ENCODE assay signal across 24 mouse cellular contexts in the genomic region with DNA sequence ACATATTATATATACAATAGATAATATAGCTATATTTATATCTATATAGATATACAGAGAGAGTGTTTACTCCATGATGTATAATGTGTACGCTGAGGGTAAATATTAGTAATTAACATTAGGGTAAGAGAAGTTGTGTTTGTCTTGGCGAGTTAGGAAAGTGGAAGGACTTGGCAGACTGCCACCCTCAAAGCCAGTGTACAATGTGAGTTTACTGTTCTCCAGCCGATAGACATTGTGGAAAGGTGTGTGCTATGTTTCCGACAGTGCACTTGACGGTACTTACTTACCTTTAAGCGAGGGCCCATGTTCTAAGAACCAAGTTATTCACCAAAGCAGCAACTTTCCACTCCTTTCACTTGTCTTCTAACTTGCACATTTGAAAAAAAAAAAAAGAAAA. TPM values are rescaled to one million over a fixed set of nuclear protein-coding genes. Genes with fewer than 3 reads are reported as not detected.
DNase-seq lines count a peak whose midpoint lies in the region; ATAC-seq and TF ChIP-seq lines count a peak whose summit lies in the region.
"Had no signal": no experiment of that assay in that cellular context is flagged by ENCODE, and none has a peak within 500 bp of the region (broad histone marks: within the 10 kb centered on the region; RNA-seq: fewer than 3 reads in every experiment).

No protein-coding gene starts in this region.

- H3K4me2 ChIP-seq in heart, embryonic 15.5 days = no peak overlapping the region
- no peak overlapping the region for H3K4me2 ChIP-seq in heart, embryonic 11.5 days
- H3K4me2 ChIP-seq in liver, embryonic 16.5 days (ENCODE audit: low read depth, low read length) = no peak overlapping the region
- no peak overlapping the region for H3K4me2 ChIP-seq in liver, embryonic 12.5 days
- H3K4me2 ChIP-seq in lung, postnatal 0 days (replicated peaks; ENCODE audit: low read depth, low read length) = no peak overlapping the region
- no peak overlapping the region for H3K4me2 ChIP-seq in stomach, embryonic 15.5 days
- H3K4me2 ChIP-seq: hindbrain, embryonic 15.5 days; midbrain, embryonic 15.5 days; neural tube, embryonic 13.5 days had no signal

- ATAC-seq in heart, embryonic 15.5 days (replicated peaks; ENCODE audit: insufficient number of reproducible peaks, insufficient read depth, low FRiP score, low read depth) = no peak
- ATAC-seq in heart, embryonic 11.5 days (replicated peaks; ENCODE audit: insufficient number of reproducible peaks, low FRiP score, low TSS enrichment) = no peak
- ATAC-seq in liver, embryonic 16.5 days (ENCODE audit: low read depth) = peak; percentile 24; the same call in 1 of the 2 replicates
- no peak for ATAC-seq in liver, embryonic 12.5 days
- ATAC-seq in lung, postnatal 0 days = peak; percentile 33; the same call in 1 of the 2 replicates
- ATAC-seq in stomach, embryonic 15.5 days (ENCODE audit: insufficient read depth, low FRiP score, low read depth) = peak; percentile 35; the same call in 1 of the 2 replicates
- ATAC-seq in erythroid progenitor cell, adult 5-6 weeks (replicated peaks; ENCODE audit: low FRiP score, poor library complexity, severe bottlenecking) = no peak
- ATAC-seq in megakaryocyte progenitor cell, adult 5-6 weeks (replicated peaks; ENCODE audit: poor library complexity) = no peak
- ATAC-seq: CD4-positive, CD25-positive, alpha-beta regulatory T cell, adult 4 months; forebrain, embryonic 16.5 days; midbrain, embryonic 15.5 days had no signal

- H3K4me1 ChIP-seq in heart, embryonic 15.5 days (replicated peaks) = peaks cover 33% of the 10 kb centered on the region
- peaks cover 3% of the 10 kb centered on the region; the same call in 1 of the 2 replicates for H3K4me1 ChIP-seq in heart, embryonic 11.5 days (ENCODE audit: control insufficient read depth, insufficient read depth, low read length)
- H3K4me1 ChIP-seq in liver, embryonic 16.5 days (ENCODE audit: control insufficient read depth, low read depth, low read length) = no peaks in the 10 kb centered on the region; the same call in 1 of the 2 replicates
- H3K4me1 ChIP-seq in liver, embryonic 12.5 days = peaks cover 1% of the 10 kb centered on the region
- H3K4me1 ChIP-seq in lung, postnatal 0 days (ENCODE audit: insufficient read depth, low read depth, low read length) = peaks cover 12% of the 10 kb centered on the region; the same call in 1 of the 2 replicates
- no peaks in the 10 kb centered on the region for H3K4me1 ChIP-seq in stomach, embryonic 15.5 days
- H3K4me1 ChIP-seq: embryonic facial prominence, embryonic 10.5 days; forebrain, embryonic 10.5 days; hindbrain, embryonic 15.5 days; midbrain, embryonic 15.5 days; neural tube, embryonic 13.5 days had no signal

- H3K9me3 ChIP-seq in heart, embryonic 15.5 days (replicated peaks) = no peaks in the 10 kb centered on the region
- no peaks in the 10 kb centered on the region for H3K9me3 ChIP-seq in heart, embryonic 11.5 days (replicated peaks; ENCODE audit: control insufficient read depth, low read length)
- H3K9me3 ChIP-seq in liver, embryonic 16.5 days (replicated peaks; ENCODE audit: control insufficient read depth, low read length) = no peaks in the 10 kb centered on the region
- H3K9me3 ChIP-seq in liver, embryonic 12.5 days (replicated peaks) = no peaks in the 10 kb centered on the region
- H3K9me3 ChIP-seq in lung, postnatal 0 days (ENCODE audit: low read length) = no peaks in the 10 kb centered on the region
- no peaks in the 10 kb centered on the region for H3K9me3 ChIP-seq in stomach, embryonic 15.5 days
- H3K9me3 ChIP-seq: embryonic facial prominence, embryonic 10.5 days; forebrain, embryonic 10.5 days; hindbrain, embryonic 15.5 days; midbrain, embryonic 15.5 days; neural tube, embryonic 13.5 days had no signal

- TF ChIP-seq CTCF in lung, postnatal 0 days (IDR thresholded peaks at IDR 0.05) = no peak

- peak; percentile 67 for DNase-seq in lung, postnatal 0 days (ENCODE audit: low spot score)
- DNase-seq: cerebellum, adult 11 months; cerebellum, postnatal 10 days; gastrocnemius, postnatal 36 days; kidney, adult 2 months; layer of hippocampus, adult 9-11 months; thymus, adult 2 months; thymus, postnatal 4 days had no signal

- TF ChIP-seq EP300 in lung, postnatal 0 days (IDR thresholded peaks at IDR 0.05) = no peak

- no peak overlapping the region for H3K4me3 ChIP-seq in heart, embryonic 15.5 days
- no peak overlapping the region for H3K4me3 ChIP-seq in heart, embryonic 11.5 days (ENCODE audit: low read depth, low read length)
- no peak overlapping the region for H3K4me3 ChIP-seq in liver, embryonic 16.5 days (ENCODE audit: low read depth, low read length)
- H3K4me3 ChIP-seq in liver, embryonic 12.5 days = no peak overlapping the region
- H3K4me3 ChIP-seq in lung, postnatal 0 days (ENCODE audit: low read depth, low read length) = no peak overlapping the region
- no peak overlapping the region for H3K4me3 ChIP-seq in stomach, embryonic 15.5 days (replicated peaks)
- H3K4me3 ChIP-seq: embryonic facial prominence, embryonic 10.5 days; forebrain, embryonic 10.5 days; hindbrain, embryonic 15.5 days; midbrain, embryonic 15.5 days; neural tube, embryonic 13.5 days had no signal

- 51% methylated on average over 6 of the region's 6 CpGs for WGBS in heart, embryonic 15.5 days
- 90% methylated on average over 6 of the region's 6 CpGs for WGBS in heart, embryonic 11.5 days (ENCODE audit: insufficient replicate concordance)
- 84% methylated on average over 6 of the region's 6 CpGs for WGBS in liver, embryonic 16.5 days (ENCODE audit: insufficient replicate concordance)
- WGBS in liver, embryonic 12.5 days (ENCODE audit: insufficient replicate concordance) = 81% methylated on average over 6 of the region's 6 CpGs
- WGBS in lung, postnatal 0 days = 42% methylated on average over 6 of the region's 6 CpGs
- 70% methylated on average over 6 of the region's 6 CpGs for WGBS in stomach, embryonic 15.5 days

- H3K36me3 ChIP-seq in heart, embryonic 15.5 days = peaks cover 20% of the 10 kb centered on the region; the same call in 1 of the 2 replicates
- peaks cover 4% of the 10 kb centered on the region; the same call in 1 of the 2 replicates for H3K36me3 ChIP-seq in heart, embryonic 11.5 days (ENCODE audit: control insufficient read depth, insufficient read depth, low read length)
- H3K36me3 ChIP-seq in liver, embryonic 16.5 days (ENCODE audit: control insufficient read depth, insufficient read depth) = peaks cover 23% of the 10 kb centered on the region
- peaks cover 69% of the 10 kb centered on the region for H3K36me3 ChIP-seq in liver, embryonic 12.5 days
- no peaks in the 10 kb centered on the region for H3K36me3 ChIP-seq in lung, postnatal 0 days (ENCODE audit: insufficient read depth, low read length)
- 0 out of 2 replicates have a peak, but pooled peaks cover 6% of the 10 kb centered on the region for H3K36me3 ChIP-seq in stomach, embryonic 15.5 days

- H3K9ac ChIP-seq in heart, embryonic 15.5 days = no peak overlapping the region
- no peak overlapping the region for H3K9ac ChIP-seq in heart, embryonic 11.5 days (ENCODE audit: low read depth, low read length)
- H3K9ac ChIP-seq in liver, embryonic 16.5 days (ENCODE audit: low read depth, low read length) = no peak overlapping the region
- H3K9ac ChIP-seq in liver, embryonic 12.5 days = no peak overlapping the region
- H3K9ac ChIP-seq in lung, postnatal 0 days (replicated peaks; ENCODE audit: low read depth) = no peak overlapping the region
- no peak overlapping the region for H3K9ac ChIP-seq in stomach, embryonic 15.5 days
- H3K9ac ChIP-seq: hindbrain, embryonic 15.5 days; liver, embryonic 14.5 days; midbrain, embryonic 15.5 days; neural tube, embryonic 13.5 days had no signal

- no peaks in the 10 kb centered on the region for H3K27me3 ChIP-seq in heart, embryonic 15.5 days
- H3K27me3 ChIP-seq in heart, embryonic 11.5 days (ENCODE audit: control insufficient read depth, insufficient read depth, low read length) = no peaks in the 10 kb centered on the region
- H3K27me3 ChIP-seq in liver, embryonic 16.5 days (ENCODE audit: control insufficient read depth, insufficient read depth, low read depth, low read length) = no peaks in the 10 kb centered on the region
- H3K27me3 ChIP-seq in liver, embryonic 12.5 days (replicated peaks) = no peaks in the 10 kb centered on the region
- H3K27me3 ChIP-seq in lung, postnatal 0 days (replicated peaks; ENCODE audit: insufficient read depth, low read length) = no peaks in the 10 kb centered on the region
- no peaks in the 10 kb centered on the region for H3K27me3 ChIP-seq in stomach, embryonic 15.5 days (replicated peaks)
- H3K27me3 ChIP-seq: hindbrain, embryonic 15.5 days; midbrain, embryonic 15.5 days; neural tube, embryonic 13.5 days had no signal

- peak overlapping the region; percentile 11 for H3K27ac ChIP-seq in heart, embryonic 15.5 days
- no peak overlapping the region for H3K27ac ChIP-seq in heart, embryonic 11.5 days (ENCODE audit: low read depth, low read length)
- no peak overlapping the region for H3K27ac ChIP-seq in liver, embryonic 16.5 days (ENCODE audit: low read length)
- H3K27ac ChIP-seq in liver, embryonic 12.5 days = no peak overlapping the region
- no peak overlapping the region for H3K27ac ChIP-seq in lung, postnatal 0 days (ENCODE audit: low read length)
- H3K27ac ChIP-seq in stomach, embryonic 15.5 days = no peak overlapping the region
- H3K27ac ChIP-seq: embryonic facial prominence, embryonic 10.5 days; forebrain, embryonic 10.5 days; hindbrain, embryonic 15.5 days; kidney, postnatal 0 days; liver, embryonic 14.5 days; midbrain, embryonic 15.5 days; neural tube, embryonic 13.5 days had no signal

RNA-seq across cellular contexts. Expression of gene Fcf1, which starts 19.9 kb away (rescaled TPM):
- 87.0 and 88.0 TPM in 2 replicates for polyA plus RNA-seq in heart, embryonic 15.5 days (2015; fragmentation: Nextera tagmentation; extraction: Ambion mirVana)
- polyA plus RNA-seq in heart, embryonic 11.5 days (2014; fragmentation: Nextera tagmentation; extraction: Ambion mirVana) = 92.3 and 102 TPM in 2 replicates
- polyA plus RNA-seq in liver, embryonic 16.5 days (2015; fragmentation: Nextera tagmentation; extraction: Ambion mirVana) = 71.0 and 75.4 TPM in 2 replicates
- polyA plus RNA-seq in liver, embryonic 12.5 days (2016; fragmentation: Nextera tagmentation; extraction: Ambion mirVana) = 136 and 138 TPM in 2 replicates
- polyA plus RNA-seq in lung, postnatal 0 days (2015; fragmentation: Nextera tagmentation; extraction: Ambion mirVana) = 97.1 and 114 TPM in 2 replicates
- 132 and 140 TPM in 2 replicates for polyA plus RNA-seq in stomach, embryonic 15.5 days (2015; fragmentation: Nextera tagmentation; extraction: Ambion mirVana)
- total RNA-seq in erythroid progenitor cell, adult 5-6 weeks (2015; ENCODE audit: low replicate concordance) = 59.5 and 73.8 TPM in 2 replicates
- 21.8 and 66.6 TPM in 2 replicates for total RNA-seq in erythroid progenitor cell, adult 5-6 weeks (2017; ENCODE audit: low replicate concordance)
- total RNA-seq in megakaryocyte progenitor cell, adult 5-6 weeks (2015) = 151 and 155 TPM in 2 replicates
- total RNA-seq in megakaryocyte progenitor cell, adult 5-6 weeks (2017) = 121 and 125 TPM in 2 replicates

RNA-seq across cellular contexts. Expression of gene Arel1, which starts 19.9 kb away (rescaled TPM):
- 10.4 and 12.7 TPM in 2 replicates for polyA plus RNA-seq in heart, embryonic 15.5 days (2015; fragmentation: Nextera tagmentation; extraction: Ambion mirVana)
- polyA plus RNA-seq in heart, embryonic 11.5 days (2014; fragmentation: Nextera tagmentation; extraction: Ambion mirVana) = 13.1 and 16.1 TPM in 2 replicates
- 15.1 and 16.5 TPM in 2 replicates for polyA plus RNA-seq in liver, embryonic 16.5 days (2015; fragmentation: Nextera tagmentation; extraction: Ambion mirVana)
- polyA plus RNA-seq in liver, embryonic 12.5 days (2016; fragmentation: Nextera tagmentation; extraction: Ambion mirVana) = 19.1 and 20.2 TPM in 2 replicates
- 7.3 and 7.8 TPM in 2 replicates for polyA plus RNA-seq in lung, postnatal 0 days (2015; fragmentation: Nextera tagmentation; extraction: Ambion mirVana)
- 10.8 and 11.8 TPM in 2 replicates for polyA plus RNA-seq in stomach, embryonic 15.5 days (2015; fragmentation: Nextera tagmentation; extraction: Ambion mirVana)
- 61.2 and 62.3 TPM in 2 replicates for total RNA-seq in erythroid progenitor cell, adult 5-6 weeks (2015; ENCODE audit: low replicate concordance)
- 58.8 and 73.4 TPM in 2 replicates for total RNA-seq in erythroid progenitor cell, adult 5-6 weeks (2017; ENCODE audit: low replicate concordance)
- total RNA-seq in megakaryocyte progenitor cell, adult 5-6 weeks (2015) = 28.0 and 30.5 TPM in 2 replicates
- 39.7 and 43.2 TPM in 2 replicates for total RNA-seq in megakaryocyte progenitor cell, adult 5-6 weeks (2017)

RNA-seq across cellular contexts. Expression of gene Ylpm1, which starts 45.4 kb away (rescaled TPM):
- polyA plus RNA-seq in heart, embryonic 15.5 days (2015; fragmentation: Nextera tagmentation; extraction: Ambion mirVana) = 16.3 and 18.3 TPM in 2 replicates
- polyA plus RNA-seq in heart, embryonic 11.5 days (2014; fragmentation: Nextera tagmentation; extraction: Ambion mirVana) = 28.5 and 30.4 TPM in 2 replicates
- polyA plus RNA-seq in liver, embryonic 16.5 days (2015; fragmentation: Nextera tagmentation; extraction: Ambion mirVana) = 5.8 and 6.5 TPM in 2 replicates
- polyA plus RNA-seq in liver, embryonic 12.5 days (2016; fragmentation: Nextera tagmentation; extraction: Ambion mirVana) = 12.4 and 13.7 TPM in 2 replicates
- polyA plus RNA-seq in lung, postnatal 0 days (2015; fragmentation: Nextera tagmentation; extraction: Ambion mirVana) = 12.3 and 15.8 TPM in 2 replicates
- polyA plus RNA-seq in stomach, embryonic 15.5 days (2015; fragmentation: Nextera tagmentation; extraction: Ambion mirVana) = 25.7 and 26.1 TPM in 2 replicates
- total RNA-seq in erythroid progenitor cell, adult 5-6 weeks (2015; ENCODE audit: low replicate concordance) = 72.1 and 73.2 TPM in 2 replicates
- 52.5 and 87.7 TPM in 2 replicates for total RNA-seq in erythroid progenitor cell, adult 5-6 weeks (2017; ENCODE audit: low replicate concordance)
- total RNA-seq in megakaryocyte progenitor cell, adult 5-6 weeks (2015) = 78.0 and 96.2 TPM in 2 replicates
- total RNA-seq in megakaryocyte progenitor cell, adult 5-6 weeks (2017) = 52.7 and 84.7 TPM in 2 replicates

Comparison
In these comparisons a context has a peak if more than half of its experiments do, and no peak if none do; other contexts are left out.
1. ATAC-seq: peak in liver, embryonic 16.5 days (single experiment), lung, postnatal 0 days (single experiment) and stomach, embryonic 15.5 days (single experiment); none in heart, embryonic 15.5 days (single experiment), heart, embryonic 11.5 days (single experiment), liver, embryonic 12.5 days (single experiment), erythroid progenitor cell, adult 5-6 weeks (single experiment) and megakaryocyte progenitor cell, adult 5-6 weeks (single experiment).